Mouse (Mus musculus): ENCODE results near the gene Nalcn. TPM values are rescaled to one million over a fixed set of nuclear protein-coding genes. Genes with fewer than 3 reads are reported as not detected.

The Nalcn gene
- 0.06 and 0.16 TPM in 2 replicates for polyA plus RNA-seq (2012; rRNA removed; ENCODE audit: low replicate concordance)

DNA sequence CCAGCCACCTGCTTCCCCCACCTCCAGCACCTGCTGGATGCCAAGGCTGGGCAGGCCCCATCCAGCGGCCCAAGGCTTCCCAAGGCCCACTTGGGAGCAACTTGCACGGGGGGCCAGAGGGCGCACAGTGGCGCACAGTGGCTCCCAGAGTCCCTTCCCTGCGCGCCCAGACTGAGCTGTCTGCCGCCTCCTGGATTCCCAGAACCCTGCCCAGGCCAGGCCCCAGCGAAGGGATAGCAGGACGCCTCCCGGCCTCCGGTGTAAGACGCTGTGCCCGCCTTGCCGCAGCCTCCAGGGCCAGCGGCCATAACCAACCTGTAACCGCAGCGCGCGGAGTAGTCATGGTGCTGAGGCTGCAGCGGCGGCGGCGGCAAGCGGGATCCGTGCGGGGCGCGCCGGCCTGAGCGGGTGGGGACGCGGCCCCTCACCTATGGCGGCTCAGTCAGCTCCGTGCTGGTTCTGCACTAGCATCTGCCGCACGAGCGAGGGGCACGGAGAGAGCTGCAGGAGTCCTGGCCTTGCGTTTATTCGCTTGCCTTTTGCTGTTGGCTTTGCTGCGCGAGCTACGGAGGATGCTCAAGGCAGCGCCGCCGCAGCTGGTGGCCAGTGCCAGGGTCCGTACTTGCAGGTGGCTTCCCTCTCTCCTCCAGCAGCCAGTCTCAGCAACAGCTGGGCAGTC is at the start of gene Nalcn:
Gene Nalcn (minus strand): TSS at position 644 of the 679 bp plus-strand sequence.

DNA sequence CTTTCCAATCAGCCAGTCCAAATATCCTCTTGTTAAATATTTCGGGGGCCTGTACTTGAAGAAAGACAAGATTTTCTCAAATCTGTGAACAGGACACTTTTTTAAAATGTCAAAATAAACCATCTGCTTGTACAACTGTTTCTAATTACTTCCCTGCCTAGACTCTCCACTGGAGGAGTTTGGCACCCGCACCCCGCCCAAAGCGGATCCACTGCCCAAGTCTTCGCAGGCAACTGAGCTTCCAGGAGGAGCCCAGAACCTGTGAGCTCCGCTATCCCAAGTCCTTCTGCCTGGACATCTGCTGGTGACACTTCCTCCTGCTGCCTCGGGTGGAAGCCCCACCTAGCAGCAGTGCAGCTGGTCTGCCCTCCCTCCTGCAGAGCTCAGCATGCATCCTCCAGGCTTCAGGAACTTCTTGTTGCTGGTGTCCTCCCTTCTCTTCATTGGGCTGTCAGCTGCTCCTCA is 33.0 kb upstream of the Nalcn start, which contains the start of gene Itgbl1:
Gene Itgbl1 (plus strand): TSS at position 51 of the 465 bp plus-strand sequence.

Other genes with a start within 250 kb of the Nalcn start
- 3.6 and 4.1 TPM in 2 replicates for gene Itgbl1, start 32.8 kb upstream of the Nalcn start, polyA plus RNA-seq (2012; rRNA removed; ENCODE audit: low replicate concordance)

Measured in mammary gland, adult 2 months (tissue).